Mouse (Mus musculus): ENCODE measurements around the gene Nox4. TPM values are rescaled to one million over a fixed set of nuclear protein-coding genes. Genes with fewer than 3 reads are reported as not detected.
A peak's percentile ranks its signal among the peaks of the same experiment; 100 is the strongest.

Gene Nox4
- total RNA-seq (2021): 1 to 10 TPM; 1.9 TPM
- long read RNA-seq, experiment 1, partial matches to known transcripts: 0 of 1 reads
- long read RNA-seq, experiment 1, other reads (novel, unspliced or antisense): 0 of 1 reads
- long read RNA-seq, experiment 2, partial matches to known transcripts: 0 of 2 reads
- long read RNA-seq, experiment 2, other reads (novel, unspliced or antisense): 1 of 2 reads

DNA sequence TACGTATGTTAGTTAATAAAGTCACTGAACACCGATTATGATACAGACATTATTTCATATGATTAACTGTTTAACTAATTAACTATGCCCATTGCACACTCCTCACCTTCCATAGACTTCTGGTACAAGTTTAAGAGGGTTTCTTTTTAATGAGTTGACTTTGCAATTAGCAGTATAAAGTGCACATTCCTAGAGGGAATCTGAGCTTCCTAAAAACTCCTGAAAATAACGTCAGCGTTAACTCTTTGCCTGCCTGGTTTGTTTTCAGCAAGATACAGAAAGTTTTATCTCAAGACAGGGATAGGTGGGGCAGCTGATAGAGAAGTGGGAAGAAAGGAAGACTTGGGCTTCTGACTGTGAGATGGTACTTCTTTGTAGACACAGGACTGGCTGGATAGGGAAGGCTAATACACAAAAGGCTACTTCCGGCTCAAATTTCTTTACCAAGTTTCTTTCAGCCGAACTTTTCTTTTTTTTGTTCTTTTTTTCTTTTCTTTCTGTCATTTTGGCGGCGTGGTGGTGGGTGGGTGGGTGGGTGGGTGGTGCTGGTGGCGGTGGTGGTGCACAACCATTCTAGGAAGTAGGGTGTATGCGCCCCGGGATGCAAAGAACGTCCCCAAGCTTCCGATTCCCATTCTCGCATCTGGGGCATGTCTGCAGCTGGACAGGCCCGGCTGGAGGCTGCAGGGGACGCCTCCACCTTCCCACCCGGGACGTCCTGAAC is at the start of gene Nox4:
Nox4 (plus strand) TSS at position 241 of the 724 bp plus-strand sequence.
- no peak for DNase-seq (ENCODE audit: low spot score)

DNA sequence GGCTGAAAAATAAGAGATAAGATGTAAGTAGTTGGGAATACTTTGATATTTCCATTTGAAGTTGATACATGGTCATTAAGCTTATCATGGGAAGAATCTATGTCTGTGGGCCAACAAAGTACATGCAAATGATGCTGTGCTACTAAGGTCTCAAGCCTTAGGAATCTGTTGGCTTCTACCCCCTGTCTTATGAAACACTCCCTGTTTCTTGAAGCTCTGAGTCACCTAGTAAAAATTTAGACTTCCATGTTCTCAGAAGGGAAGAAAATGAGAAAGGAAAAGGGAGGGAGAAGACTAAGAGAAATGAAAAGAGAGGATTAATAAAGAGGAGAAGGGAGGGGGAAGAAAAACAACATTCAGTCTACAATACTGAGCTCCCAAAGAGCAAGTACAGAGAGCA is 41.1 kb upstream of the Nox4 start:
- DNase-seq (ENCODE audit: low spot score): no peak

DNA sequence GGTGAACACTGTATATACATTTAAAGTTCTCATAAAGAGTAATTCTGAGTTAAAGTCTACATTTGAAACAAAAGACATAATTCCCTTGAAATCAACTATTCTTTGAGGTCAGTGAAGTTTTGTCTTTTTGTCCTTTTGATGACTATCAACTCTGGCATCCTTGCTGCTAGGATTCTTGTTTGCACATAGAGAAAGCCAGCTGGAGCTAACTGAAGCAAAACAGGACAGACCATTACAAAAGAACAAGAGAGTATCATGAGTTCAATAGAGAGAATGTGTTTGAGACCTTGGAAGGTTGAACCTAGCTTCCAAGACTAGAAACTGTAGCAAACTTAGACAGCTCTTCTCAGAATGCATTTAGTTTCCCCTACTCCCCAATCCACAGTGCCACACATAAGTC is 24.2 kb upstream of the Nox4 start:
- DNase-seq (ENCODE audit: low spot score): no peak

DNA sequence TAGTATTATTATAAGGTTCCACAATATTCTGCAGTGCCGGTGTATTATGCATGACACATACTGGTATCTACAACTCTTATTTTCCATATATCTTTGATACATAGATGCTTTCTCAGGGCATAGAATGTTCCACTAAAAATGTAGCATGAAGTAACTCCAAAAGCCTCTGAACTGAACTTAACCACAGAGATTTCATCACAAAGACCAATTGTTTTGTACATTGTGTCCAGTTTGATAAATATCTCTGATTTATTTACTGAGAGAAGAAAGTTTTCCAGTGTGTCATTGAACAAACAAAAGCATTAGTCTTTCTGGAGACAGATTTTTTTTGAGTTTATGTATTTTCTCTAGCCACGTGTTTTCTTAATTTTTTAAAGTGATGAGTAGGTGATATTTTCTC is 23.1 kb upstream of the Nox4 start:
- no peak for DNase-seq (ENCODE audit: low spot score)

DNA sequence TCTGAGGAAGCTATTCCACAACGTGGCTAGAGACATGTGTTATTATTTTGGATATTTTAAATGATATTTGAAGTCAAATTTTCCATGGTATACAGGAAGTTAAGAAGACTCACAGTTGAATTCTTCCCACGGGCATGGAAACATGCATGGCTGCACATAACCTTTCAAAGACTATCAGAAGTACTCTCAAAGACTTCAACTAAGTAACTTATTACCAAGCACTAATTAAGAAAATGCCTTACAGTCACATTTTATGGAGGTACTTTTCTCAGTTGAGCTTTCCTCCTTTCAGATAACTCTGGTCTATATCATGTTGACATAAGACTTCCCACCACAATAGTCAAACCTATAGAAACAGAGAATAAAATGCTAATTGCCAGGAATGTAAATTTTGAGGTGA is 20.3 kb upstream of the Nox4 start:
- DNase-seq (ENCODE audit: low spot score): no peak

DNA sequence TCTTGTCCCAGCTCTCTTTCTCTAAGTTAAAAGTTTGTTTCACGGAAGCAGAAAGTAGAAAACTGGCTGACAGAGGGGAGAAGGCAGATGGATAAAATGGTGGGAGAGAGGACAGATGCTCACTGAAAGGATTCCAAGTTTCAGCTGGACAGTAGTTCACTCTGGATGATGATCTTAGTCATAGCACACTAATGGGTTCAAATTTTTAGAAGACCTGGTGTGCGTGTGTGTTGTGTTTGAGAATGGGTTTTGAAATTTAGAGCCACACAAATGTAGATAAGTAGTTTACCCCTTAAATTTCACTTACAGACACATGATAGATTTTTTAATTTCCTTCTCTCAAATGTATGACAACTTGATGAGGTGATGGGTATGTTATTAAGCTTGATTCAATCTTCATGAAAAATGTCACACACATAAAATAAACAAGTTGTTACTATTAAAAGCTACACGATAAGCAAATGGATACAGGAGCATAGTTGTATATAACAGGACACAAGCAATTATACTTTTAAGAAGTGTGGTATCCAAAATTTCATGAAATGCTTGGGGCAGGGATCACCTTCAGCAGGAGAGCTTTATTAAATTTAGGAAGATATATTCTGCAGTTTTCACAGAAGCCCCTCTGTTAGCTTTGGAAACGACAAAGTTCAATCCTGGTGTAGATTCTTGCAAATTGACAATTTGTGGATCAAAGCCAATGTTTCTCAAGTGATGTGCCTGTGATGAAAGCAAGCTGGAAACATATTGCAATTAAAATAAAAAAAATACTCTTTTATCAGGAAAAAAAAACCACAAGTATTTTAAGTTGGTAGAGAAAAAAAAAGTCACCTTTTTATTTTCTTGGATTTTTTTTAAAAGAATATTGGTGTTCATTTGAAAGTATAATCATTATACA is 18.6 kb upstream of the Nox4 start:
- DNase-seq (ENCODE audit: low spot score): no peak

DNA sequence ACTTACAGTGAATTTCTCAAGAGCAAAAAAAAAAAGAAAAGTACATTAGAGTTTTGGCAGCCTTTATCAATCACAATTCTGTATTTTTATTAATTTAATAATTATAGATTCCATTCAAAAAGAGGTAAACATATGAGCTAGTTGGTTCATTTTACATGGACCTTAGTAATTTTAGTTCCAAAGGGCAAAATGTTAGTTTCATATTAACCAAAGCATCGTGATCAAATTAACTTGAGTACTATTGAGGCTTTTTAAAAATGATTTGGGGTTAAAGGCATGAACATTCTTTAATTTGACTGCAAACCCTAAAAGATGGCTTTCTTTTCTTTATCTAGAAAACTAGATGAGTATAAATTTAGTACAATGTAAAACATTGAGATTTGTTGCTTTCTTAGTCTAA is 16.4 kb upstream of the Nox4 start:
- no peak for DNase-seq (ENCODE audit: low spot score)

DNA sequence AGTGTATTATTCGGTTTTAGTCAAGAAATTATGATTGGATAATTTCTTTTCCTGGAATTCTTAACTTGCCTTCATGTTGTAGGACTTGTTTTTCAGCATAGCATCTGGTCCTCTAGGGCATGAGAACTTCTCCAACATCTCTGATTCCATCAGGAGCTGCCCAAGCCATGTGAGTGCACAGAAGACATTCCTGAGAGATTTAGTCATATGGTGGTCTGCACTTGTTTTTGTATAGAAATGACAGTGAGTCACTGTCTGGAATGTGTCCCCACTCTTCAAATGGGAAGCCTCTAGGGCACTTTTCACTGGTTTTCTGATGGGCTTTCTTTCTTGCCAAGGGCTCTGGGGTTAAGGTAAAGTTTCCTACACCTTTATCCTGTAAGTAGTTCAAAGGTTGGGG is 4.8 kb upstream of the Nox4 start:
- no peak for DNase-seq (ENCODE audit: low spot score)

DNA sequence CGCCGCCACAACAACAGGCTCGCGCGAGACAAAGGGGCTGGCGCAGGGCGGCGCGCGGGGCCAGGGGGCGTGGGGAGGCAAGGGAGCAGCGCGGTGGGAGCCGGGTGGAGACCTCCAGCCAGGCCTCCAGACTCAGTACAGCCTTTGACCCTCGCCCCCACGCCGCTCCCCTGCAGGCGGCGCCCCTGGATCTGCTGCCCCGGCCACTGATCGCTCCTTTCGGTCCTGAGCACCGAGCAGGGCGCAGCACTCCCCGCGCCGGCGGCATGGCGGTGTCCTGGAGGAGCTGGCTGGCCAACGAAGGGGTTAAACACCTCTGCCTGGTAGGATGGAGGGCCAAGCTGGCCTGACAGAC is 661 bp downstream of the Nox4 start:
- DNase-seq (ENCODE audit: low spot score): peak; percentile 38

DNA sequence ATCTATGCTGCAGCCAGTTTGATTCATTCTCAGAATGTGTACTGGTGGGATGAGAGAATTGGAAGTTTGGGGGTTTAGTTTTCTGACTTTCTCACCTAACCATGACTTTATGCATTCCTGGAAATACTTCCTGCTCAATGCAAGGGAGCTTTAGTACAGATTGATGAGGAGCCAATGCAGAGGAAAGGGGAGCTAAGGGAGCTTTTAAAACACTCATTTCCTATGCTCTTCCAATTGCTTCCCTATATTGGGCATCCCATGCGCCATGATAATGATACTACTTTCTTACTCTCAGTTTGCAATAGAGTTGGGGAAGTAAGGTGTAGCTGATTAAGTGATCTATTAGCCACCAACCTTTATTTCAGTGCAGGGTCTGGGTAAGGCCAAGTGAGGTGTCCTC is 1.0 kb downstream of the Nox4 start:
- no peak for DNase-seq (ENCODE audit: low spot score)

DNA sequence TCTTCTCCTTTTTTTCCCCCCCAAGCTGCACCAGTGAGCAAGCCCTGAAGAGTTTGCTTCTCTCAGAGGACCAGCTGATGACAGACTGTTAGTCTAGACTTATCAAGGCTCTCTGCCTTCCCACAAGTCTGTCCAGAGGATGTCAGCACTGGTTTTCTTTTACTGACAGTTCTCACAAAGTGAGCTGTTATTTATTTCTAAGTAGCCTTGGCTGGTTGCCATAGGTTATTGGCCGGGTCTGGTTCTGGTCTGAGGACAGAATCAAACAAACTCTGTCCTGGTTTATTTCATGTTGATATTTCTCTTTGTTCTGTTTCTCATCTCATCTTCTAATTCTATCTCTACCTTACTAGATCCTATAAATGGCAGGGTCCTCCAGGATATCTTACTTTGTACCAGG is 2.0 kb downstream of the Nox4 start:
- DNase-seq (ENCODE audit: low spot score): peak; percentile 26

DNA sequence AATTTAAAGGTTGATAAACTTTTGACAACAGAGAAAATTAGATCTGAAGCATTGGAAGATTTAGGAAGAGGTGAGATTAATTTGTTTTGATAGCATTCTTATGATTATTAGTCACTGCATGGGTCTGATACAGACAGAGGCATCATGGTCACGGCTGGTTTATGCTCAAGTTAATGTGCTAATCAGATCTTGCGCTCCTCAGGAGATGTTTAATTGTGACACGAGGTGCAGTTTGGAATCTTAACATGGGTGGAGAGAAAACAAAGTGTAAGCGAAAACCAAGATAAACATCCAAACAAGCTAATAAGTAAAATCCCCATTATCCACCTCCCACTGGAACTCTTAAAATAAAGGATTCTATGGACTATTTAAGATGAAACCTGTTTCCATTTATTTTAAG is 6.2 kb downstream of the Nox4 start:
- DNase-seq (ENCODE audit: low spot score): no peak

DNA sequence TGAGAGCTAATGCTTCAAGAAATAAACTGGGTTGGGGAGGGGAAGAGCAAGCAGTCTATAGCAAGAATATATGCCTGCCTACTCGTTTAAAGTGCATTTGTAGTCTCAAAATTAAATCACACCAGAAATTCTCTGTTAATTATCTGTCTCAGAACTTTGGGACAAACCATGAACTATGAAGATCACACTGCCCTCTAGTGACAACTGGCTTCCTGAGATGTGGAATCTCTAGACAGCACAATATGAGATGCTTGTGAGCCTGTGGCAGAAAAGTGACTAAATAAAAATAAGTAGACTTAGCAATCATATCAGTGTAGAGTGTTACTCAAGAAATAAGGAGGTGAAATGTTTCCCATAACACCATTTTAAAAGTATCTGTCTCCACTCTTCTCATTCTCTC is 31.3 kb downstream of the Nox4 start:
- DNase-seq (ENCODE audit: low spot score): peak; percentile 33

DNA sequence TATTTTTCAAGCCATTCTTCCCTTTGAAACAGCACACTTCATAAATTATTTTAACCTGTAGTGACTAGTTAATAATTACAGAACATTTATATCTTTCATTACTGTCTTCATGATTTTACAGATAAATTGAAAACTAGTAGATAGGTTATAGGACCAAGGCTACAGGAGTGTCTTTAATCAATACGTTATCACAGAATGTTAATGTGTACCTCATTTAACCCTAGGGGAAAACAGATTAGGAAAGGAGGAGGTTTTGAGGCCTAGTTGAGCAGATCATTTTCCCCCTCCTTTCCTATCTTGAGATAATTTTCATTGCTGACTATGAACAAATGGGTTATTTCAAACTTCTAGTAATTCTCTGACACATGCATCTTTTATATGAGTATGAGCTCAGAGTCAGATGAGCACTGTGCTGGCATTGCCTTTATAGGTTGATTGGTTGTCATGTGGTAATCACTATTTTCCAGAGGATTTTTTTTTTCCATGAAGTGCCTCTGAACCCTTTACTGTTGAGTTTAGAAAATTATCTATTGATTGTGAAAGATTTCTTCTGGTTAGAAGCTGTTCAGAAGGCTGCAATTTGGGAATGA is 57.9 kb downstream of the Nox4 start:
- DNase-seq (ENCODE audit: low spot score): no peak

DNA sequence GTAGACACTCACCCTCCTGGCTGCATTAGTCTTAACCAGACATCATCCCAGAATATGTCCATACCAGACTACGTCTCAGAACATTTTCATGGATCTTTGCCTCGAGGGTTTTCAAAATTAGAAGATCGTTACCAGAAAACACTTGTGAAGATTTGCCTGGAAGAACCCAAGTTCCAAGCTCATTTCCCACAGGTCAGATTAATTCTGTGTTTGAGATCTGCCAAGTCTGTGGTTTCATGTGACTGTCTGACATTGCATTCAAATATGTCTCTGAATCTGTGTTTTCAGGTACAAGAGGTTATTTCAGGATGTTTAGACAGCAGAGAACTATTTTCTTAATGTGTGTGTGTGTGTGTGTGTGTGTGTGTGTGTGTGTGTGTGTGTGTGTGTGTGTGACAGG is 75.7 kb downstream of the Nox4 start:
- DNase-seq (ENCODE audit: low spot score): peak; percentile 17

DNA sequence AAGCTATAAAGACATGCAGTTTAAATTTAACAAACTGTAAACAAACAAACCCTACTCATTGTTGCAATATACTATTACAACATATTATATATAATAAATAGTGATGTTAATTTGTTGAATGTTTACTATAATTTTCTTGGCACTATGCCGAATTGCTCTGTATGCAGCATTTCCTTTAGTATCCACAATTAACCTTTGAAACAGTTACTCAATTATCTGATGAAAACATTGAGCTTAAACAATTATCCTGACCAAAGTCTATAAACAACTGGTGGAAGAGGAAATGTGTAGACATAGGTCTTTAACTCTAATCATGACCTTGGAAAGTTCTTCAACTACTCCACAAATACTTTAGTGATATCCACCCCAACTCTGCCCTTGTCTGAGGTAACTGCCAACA is 76.2 kb downstream of the Nox4 start:
- DNase-seq (ENCODE audit: low spot score): no peak

DNA sequence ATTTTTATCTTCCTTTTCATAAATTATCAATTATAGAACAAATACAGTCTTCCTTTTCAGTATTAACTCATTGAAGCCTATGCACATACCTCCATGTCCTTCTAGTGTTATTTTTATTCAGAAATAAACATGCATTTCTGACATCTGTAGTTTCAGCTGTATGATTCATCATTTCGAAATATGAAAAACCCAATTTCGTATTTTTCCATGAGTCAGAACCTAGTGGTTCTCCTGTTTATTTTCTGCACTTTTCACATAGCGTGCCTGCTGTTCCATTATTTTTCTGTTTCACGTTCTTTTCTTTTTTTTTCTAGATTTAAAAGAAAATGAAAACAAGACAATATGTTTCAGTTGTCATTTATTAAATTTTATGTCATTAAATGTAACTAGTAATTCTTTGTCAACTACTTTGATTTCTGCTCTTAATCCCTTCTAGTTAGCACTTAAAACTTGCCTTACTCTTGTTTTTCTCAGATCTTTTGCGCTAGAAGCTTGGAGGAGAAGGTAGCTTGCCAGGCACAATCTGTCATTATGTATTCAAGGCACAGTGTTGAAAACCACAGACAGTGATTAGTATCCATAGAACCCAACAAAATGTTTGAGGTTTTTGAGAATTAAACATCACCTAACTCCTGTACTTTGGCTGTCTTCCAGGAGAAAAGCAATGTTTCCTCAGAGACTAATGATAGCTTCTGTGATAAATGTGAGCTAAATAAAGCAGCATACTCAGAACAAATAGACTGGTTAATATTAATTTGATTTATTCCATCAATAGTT is 85.1 kb downstream of the Nox4 start:
- DNase-seq (ENCODE audit: low spot score): no peak

DNA sequence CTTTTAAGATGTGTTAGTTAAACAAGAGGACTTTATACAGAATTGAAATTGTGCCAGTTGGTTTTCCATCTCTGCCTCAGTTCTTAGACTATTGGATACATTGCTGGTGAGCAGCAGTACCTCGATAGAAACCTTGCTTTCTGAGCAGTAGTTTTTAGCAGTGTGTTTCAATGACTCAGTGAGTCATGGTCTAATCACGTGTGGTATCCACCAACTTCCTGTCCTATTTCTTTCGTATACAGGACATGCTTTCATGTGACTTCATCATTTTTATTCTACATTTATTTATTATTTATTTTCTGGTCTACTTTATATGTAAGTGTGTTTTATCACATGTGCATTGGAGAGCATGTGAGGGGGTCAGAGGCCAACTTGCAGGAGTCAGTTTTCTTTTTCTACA is 99.7 kb downstream of the Nox4 start:
- no peak for DNase-seq (ENCODE audit: low spot score)

DNA sequence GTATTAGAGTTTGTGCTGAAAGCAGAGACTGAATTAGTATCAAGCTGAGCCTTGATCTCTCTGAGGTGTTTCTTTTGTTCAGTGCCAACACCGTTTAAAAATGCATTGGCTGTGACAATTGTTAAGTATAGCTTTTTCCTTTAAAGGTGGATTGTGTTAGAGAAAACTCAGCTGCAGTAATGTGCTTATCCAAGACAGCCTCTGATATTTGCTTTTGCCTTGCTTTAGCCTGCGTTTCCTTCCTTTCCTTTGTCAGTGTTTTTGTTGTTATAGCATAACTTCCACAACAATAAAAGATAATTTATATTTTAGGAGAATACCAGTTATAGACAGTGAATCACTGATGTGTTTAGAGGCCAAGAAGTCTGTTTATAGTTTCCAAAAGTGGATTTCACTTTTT is 106.9 kb downstream of the Nox4 start:
- no peak for DNase-seq (ENCODE audit: low spot score)

DNA sequence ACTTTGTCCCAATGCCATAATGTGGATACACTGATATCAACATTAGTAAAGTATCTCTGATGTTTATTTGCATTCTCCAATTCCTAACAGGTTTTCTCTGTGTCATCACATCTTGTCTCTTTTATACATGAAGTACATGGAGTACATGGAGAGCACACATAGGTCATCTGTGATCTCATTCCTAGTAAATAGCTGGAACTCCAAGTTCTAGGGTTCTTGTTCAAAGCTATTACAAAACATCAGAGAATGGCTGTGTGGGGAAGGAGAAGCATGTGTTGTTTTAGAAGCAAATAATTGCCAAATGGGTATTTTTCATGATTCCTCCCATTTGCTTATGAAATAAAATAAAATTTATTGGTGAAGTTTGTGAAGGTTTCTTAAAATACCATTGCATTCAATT is 121.9 kb downstream of the Nox4 start:
- DNase-seq (ENCODE audit: low spot score): no peak

DNA sequence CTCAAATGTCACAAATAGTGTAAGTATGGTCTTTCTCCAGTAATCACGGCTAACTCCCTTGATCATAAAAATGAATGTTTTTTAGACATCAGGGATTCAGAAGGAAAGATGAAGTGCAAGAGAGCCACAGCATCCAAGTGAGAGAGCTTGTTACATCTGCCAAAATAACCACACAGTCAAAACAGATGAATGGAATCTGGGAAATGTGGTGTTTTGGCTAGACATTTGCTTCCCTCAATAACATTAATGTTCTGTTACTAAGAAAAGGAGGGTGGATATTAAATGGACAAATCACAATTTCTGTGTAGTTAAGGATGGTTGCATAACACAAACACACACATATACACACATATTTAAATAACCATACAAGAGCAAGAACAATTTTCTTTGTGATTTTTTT is 123.2 kb downstream of the Nox4 start:
- peak; percentile 4 for DNase-seq (ENCODE audit: low spot score)

DNA sequence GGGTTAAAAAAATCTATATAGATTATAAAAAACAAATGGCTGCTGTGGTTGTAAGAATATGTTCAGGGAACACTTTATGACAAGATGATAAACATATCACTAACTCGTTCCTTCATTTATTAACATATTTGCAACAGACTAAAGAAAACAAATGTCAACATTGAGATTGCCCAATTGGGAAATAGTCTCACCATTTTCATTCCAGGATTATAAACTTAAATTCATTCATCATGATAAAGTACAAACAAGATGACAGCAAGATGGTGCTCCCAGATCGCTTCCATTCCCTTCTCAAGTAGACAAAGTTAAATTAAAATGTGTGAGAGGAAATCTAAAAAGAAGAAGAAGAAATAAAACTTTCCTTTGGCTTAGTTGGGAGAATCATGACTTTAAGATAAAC is 124.9 kb downstream of the Nox4 start:
- no peak for DNase-seq (ENCODE audit: low spot score)

Data from gastrocnemius, adult 18-20 months (tissue).